Mouse (Mus musculus) erythroid progenitor cell, adult 5-6 weeks (primary cell): ENCODE data around the gene Fli1. TPM values are rescaled to one million over a fixed set of nuclear protein-coding genes. Genes with fewer than 3 reads are reported as not detected.

Source experiments
- ATAC-seq: replicated peaks from 2 replicates; pipeline ENCODE4 v1.8.0; 2016; ENCODE audit warnings: moderate number of reproducible peaks, mild to moderate bottlenecking, moderate TSS enrichment, inconsistent platforms; ENCODE audit not compliant: poor library complexity, low FRiP score, severe bottlenecking
- total RNA-seq, 2 experiments: library from RNA; stranded (forward) in 1 of 2; stranded (reverse) in 1 of 2; fragments of 150-400 nt in 1 of 2; fragments of 186-747, 209-891 nt in 1 of 2; gene quantifications; 2 replicates each; pipeline versions ENCODE4 v1.2.3 to v1.2.4; 2015 to 2017; ENCODE audit warnings: low replicate concordance in 2 of 2

The Fli1 gene
- total RNA-seq, 2 experiments from 2014 or later, result 13.4 to 27.2 TPM

DNA sequence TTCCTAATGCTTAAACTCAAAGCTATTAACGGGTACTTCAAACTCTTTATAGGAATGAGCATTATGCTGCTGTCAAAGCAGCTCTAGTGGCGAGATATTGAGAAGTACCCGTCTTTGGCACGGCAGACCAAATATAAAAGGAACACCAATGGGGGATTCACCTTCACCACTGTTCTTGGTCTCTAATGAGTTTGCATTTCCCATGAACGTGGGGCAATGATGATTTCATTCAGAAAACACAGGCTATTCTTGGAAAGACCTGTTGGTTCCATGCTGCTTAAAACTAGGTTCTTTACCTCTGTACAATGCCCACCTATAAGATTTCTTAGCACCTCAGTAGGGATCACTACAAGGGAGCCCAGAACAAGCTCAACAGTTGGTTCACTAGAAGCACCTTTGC is 62.2 kb downstream of the Fli1 start:
- no peak for ATAC-seq

- ATAC-seq, result no peak
These were observed 63.9 kb downstream of the Fli1 start for GRCm38 (mm10) chr9:32478799-32479198.

GRCm38 (mm10) chr9:32478087-32478486 is 64.6 kb downstream of the Fli1 start:
- ATAC-seq, result no peak

DNA sequence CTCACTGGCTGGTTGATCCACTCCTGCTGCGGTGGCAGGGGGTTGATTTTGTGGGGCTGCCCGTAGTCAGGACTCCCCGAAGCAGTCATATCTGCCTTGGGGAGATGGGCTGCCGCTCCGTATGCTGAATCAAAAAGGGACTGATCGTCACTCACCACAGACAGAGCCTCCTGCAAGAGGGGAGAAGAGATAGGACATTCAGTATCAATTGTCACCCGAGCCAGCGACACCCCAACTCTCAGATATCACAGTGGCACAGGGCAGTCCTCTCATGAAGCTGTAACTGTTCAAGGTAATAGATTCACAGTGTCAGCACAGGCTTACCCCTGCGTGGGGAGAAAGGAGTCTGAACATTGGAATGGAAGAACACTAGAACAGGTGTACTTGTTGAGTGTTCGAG is 66.1 kb downstream of the Fli1 start:
- no peak for ATAC-seq

- ATAC-seq, result no peak
These were observed 67.9 kb downstream of the Fli1 start for GRCm38 (mm10) chr9:32474621-32475390.

GRCm38 (mm10) chr9:32472346-32472745 is 70.3 kb downstream of the Fli1 start:
- ATAC-seq, result no peak

- ATAC-seq, result no peak
These were observed 73.4 kb downstream of the Fli1 start for GRCm38 (mm10) chr9:32469123-32469751.

GRCm38 (mm10) chr9:32468313-32468712 is 74.3 kb downstream of the Fli1 start:
- ATAC-seq, result no peak

DNA sequence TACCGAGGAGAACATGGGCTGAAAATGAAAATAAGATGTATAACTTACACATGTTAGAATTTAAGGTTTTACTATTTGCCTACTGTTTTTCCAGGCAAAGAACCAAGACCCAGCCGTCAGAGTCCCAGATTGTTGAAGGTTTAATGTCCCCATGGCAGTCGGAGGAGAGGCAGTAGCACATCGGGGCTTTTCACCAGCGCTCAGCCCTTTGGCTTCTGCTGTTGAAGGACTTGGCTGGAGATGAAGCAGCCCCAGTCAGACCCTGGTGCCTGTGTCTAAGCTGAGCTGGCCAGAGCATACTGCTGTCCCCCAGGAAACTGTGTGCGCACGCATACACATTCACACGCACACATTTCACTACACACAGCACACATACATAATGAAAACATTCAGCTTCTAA is 75.2 kb downstream of the Fli1 start:
- no peak for ATAC-seq

DNA sequence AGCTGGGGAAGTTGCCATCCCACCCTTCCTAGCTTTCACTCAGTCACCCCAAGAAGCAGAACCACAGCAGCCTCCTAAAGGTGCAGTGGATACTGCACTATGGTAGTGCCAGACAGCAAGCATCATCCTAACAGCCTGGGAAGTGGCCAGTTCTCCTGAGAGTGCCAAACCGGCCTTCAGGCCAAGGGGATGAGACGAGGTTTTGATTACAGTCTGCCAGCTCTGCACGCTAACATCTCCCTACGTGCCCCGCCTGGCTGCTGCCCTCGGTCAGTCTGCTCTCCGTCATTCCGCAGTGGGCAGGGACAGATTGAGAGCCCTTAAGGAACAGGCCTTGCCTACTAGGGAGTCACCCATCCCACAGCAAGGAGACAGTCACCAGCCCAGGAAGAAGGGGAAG is 75.8 kb downstream of the Fli1 start:
- ATAC-seq, result no peak

DNA sequence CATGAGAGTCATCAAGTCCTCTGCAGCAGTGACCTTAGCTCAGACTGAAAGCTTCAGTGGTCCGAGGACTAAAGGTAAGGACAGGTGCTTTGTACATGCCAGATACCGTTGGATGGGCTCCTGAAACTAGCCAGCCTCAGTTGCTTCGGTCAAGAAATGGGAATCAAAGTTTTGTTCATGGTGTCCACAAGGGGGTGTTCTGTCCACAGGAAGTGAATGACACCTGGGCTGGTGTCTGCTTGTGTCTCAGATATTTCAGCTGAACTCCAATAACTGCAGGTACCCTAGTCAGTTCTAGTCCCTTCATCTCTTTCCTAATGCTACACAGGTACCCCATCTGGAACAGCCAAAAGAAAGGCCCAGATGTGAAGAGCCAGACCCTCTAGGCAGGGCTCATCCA is 86.0 kb downstream of the Fli1 start:
- ATAC-seq, result no peak

DNA sequence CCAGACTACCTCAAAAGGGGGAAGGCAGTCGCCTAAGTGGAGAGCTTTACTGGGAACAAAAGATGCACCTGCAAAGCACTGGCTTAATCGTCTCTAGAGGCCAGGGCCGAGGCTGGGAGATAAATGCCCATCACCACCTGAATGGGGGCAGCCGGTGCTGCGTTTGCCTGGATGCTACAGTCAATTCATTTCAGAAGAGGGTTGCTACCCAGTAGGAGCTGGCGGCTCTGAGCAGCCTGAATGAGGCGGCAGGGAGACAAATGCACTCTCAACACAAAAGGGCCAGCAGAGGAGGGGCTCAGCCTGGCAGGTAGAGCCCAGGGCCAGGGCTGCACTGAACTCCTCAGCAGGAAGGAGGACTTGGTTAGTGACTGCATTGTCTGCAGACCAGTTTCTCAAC is 92.5 kb downstream of the Fli1 start:
- no peak for ATAC-seq

DNA sequence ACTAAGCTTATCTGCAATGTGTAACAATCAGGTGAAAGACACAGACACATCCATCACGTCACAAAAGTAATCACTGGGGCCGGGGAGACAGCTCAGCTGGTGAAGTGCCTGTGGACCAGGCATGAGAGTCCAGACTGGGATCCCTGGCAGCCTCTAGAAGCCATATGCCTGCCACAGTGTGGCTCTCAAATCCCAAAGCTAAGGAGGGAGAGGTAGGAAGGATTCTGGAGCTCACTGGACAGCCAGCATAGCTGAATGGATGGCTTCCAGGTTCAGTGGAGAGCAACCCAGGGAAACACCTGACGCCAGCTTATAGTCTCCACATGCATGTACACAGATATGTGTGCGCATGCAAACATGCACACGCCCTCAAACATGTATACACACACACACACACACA is 93.9 kb downstream of the Fli1 start:
- no peak for ATAC-seq

DNA sequence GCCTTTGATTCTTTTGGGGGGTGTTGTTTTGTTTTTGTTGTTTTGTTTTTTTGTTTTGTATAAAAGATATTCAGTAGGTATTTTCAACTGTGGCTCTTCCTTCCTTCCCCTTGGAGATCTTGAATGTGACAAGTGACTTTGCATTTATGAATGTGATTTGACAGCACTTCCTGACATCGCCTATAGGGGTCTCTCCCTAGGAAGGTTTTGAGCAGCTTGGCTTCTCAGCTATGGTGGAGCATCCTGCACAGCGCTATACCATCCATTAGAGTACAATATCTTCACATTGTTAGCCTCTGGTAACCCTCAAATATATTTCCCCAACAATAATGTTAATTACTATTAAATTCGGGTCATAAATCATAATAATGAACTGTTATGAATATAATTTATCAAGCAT is 96.9 kb downstream of the Fli1 start:
- ATAC-seq, result no peak

DNA sequence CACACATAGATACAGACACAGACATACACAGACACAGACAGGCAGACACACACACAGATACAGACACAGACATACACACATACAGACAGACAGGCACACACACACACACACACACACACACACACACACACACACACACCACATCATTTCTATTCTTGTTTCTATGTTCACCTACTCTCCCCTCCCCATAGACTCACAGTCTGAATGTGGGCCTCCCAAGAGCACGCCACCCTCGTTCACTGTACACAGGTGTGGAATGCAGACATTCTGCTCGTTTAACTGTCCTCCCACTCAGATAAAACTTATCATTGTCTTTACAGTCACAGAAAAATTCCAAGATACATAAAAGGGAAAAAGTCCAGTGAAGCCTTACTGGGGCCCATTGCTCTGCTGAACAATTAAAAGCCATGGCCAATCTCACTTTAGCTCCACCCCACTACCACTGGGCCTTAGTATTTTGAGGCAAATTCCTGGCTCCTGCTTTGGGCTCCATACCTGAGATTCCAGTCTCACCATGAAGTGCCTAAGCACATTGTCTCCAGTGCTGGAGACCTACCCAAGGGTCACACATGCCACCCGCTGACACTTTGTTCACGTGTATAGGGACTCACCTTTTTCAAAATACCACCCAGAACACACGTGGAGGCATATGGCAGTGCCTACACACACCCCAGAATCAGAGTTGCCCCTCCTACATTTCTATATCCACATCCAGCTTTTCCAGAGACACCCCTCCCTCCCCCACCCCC is 98.0 kb downstream of the Fli1 start:
- no peak for ATAC-seq

DNA sequence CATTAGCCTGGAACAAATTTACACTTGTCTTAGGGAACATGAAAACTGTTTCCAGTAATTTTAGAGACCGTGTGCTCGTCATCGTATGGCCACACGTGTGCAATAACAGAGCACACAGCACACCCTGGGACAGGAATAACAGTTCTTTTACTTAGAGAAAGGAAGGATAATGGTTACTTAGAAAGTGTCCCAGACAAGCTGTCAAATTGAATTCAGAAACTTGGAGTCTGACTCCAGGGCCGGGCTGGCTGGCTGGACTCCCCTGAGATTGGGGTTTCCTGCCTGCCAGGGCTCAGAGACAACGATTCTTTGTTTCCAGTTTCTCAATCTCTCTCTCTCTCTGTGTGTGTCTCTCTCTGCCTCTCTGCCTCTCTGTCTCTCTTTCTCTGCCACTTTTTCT is 98.8 kb downstream of the Fli1 start:
- ATAC-seq, result no peak

DNA sequence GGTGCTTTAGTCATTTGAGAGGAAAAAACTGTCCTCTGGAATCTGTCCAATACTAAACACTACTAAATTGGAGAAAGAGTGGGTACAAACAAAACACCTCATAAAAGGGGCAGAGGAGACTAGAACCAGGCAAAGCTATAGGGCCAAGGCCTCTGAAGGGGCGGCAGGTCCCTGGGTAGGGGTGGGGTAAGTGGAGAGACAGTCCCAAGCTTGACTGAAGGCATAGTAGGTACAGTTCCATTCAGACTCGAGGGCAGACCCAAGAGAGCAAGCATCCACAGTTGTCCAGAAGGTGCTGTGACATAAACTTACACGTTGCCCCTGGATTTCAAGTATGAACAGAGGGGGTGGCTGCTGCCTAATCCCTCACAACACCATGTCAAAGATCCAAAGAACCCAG is 99.5 kb downstream of the Fli1 start:
- no peak for ATAC-seq

- ATAC-seq, result no peak
These were observed 108.1 kb downstream of the Fli1 start for GRCm38 (mm10) chr9:32434241-32435213.

DNA sequence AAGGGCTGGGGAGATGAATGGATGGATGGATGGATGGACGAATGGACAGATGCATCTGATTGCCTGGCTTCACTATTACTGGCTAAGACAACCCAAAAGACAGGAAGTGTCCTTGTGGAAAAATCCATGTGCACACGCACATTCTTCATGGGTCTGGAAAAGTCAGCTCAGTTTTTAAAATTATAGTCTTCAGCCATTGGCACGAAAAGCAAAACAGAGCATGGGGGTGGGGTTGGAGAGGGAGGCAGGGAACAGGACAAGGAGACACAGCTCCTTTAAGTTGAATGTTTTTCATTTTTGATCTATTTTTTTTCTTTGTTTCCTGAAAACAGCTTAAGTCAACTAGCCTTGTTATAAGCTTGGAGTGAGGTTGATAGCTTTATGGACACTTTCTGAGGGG is 111.6 kb downstream of the Fli1 start:
- ATAC-seq, result no peak

- ATAC-seq, result no peak
These were observed 117.3 kb downstream of the Fli1 start for GRCm38 (mm10) chr9:32425321-32425720.
